15 mouse cellular contexts compared by ENCODE assay signal in the genomic region with DNA sequence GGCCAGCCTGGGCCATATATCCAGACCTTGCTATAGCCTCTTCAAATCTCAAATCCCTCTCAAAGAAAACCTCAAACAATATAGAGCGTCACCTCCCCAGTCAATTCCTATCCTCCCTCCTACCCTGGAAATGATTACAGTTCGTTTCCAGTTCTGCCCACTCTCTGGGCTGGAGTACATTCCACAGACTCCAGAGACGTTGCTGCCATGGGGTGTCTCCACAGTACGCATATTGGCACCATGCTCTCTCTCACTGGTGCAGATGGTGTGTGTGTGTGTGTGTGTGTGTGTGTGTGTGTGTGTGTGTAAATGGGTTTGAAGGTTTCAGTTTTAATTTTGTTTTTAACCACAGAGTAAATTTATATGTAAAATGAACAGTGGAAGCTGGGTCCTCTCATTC. TPM values are rescaled to one million over a fixed set of nuclear protein-coding genes. Genes with fewer than 3 reads are reported as not detected.
DNase-seq lines count a peak whose midpoint lies in the region; ATAC-seq lines count a peak whose summit lies in the region.
"Had no signal": no experiment of that assay in that cellular context is flagged by ENCODE, and none has a peak within 500 bp of the region (broad histone marks: within the 10 kb centered on the region; RNA-seq: fewer than 3 reads in every experiment).

No protein-coding gene starts in this region.

- H3K4me2 ChIP-seq in kidney, embryonic 16.5 days (replicated peaks; ENCODE audit: low read depth, low read length) = no peak overlapping the region
- H3K4me2 ChIP-seq: heart, embryonic 13.5 days; limb, embryonic 15.5 days; stomach, embryonic 15.5 days had no signal

- ATAC-seq in erythroblast, adult 5-6 weeks (replicated peaks; ENCODE audit: low FRiP score, poor library complexity, severe bottlenecking) = no peak
- ATAC-seq in kidney, embryonic 16.5 days (ENCODE audit: low FRiP score, low TSS enrichment) = no peak

- no peaks in the 10 kb centered on the region for H3K36me3 ChIP-seq in kidney, embryonic 16.5 days (ENCODE audit: insufficient read depth, low read length)
- H3K36me3 ChIP-seq: heart, embryonic 13.5 days; limb, embryonic 15.5 days; stomach, embryonic 15.5 days had no signal

- 59% methylated on average over 4 of the region's 4 CpGs for WGBS in kidney, embryonic 16.5 days

- peak; percentile 54 for DNase-seq in heart, adult 11 months
- DNase-seq in heart, postnatal 4 days = no peak
- peak; percentile 36 for DNase-seq in 416B (ENCODE audit: low read depth)
- peak; percentile 12 for DNase-seq in brain, embryonic 18.5 days (ENCODE audit: low read depth, low spot score)
- DNase-seq in layer of hippocampus, postnatal 25 days (ENCODE audit: extremely low spot score in 1 of 2, low spot score in 1 of 2) = peak; percentile 34 to 47
- DNase-seq in embryo, embryonic 10 days (ENCODE audit: low spot score) = no peak
- DNase-seq: cerebellum, adult 9-10 months; kidney, adult 18-20 months had no signal

- no peaks in the 10 kb centered on the region for H3K27me3 ChIP-seq in kidney, embryonic 16.5 days (ENCODE audit: insufficient read depth, low read length)
- H3K27me3 ChIP-seq: heart, embryonic 13.5 days; limb, embryonic 15.5 days; stomach, embryonic 15.5 days had no signal

- no peak overlapping the region for H3K4me3 ChIP-seq in kidney, embryonic 16.5 days (ENCODE audit: low read length)
- H3K4me3 ChIP-seq: heart, embryonic 13.5 days; limb, embryonic 15.5 days; megakaryocyte, embryonic 14.5 days; stomach, embryonic 15.5 days had no signal

- no peak overlapping the region for H3K9ac ChIP-seq in kidney, embryonic 16.5 days (replicated peaks; ENCODE audit: low read length)
- H3K9ac ChIP-seq: heart, embryonic 13.5 days; limb, embryonic 15.5 days; stomach, embryonic 15.5 days had no signal

- no peaks in the 10 kb centered on the region for H3K9me3 ChIP-seq in kidney, embryonic 16.5 days (ENCODE audit: low read length)
- H3K9me3 ChIP-seq: heart, embryonic 13.5 days; limb, embryonic 15.5 days; megakaryocyte, embryonic 14.5 days; stomach, embryonic 15.5 days had no signal

- H3K27ac ChIP-seq in kidney, embryonic 16.5 days (ENCODE audit: low read length) = no peak overlapping the region
- H3K27ac ChIP-seq: heart, embryonic 13.5 days; limb, embryonic 15.5 days; stomach, embryonic 15.5 days had no signal

- no peaks in the 10 kb centered on the region for H3K4me1 ChIP-seq in kidney, embryonic 16.5 days (ENCODE audit: insufficient read depth, low read length)
- H3K4me1 ChIP-seq: heart, embryonic 13.5 days; limb, embryonic 15.5 days; megakaryocyte, embryonic 14.5 days; stomach, embryonic 15.5 days had no signal

RNA-seq across cellular contexts. Expression of a gene that starts 24.1 kb away (rescaled TPM):
- under 1 TPM; 0.09 to 0.19 TPM for total RNA-seq in heart, postnatal 4 days (2021)
- total RNA-seq in layer of hippocampus, postnatal 25 days (2021) = under 1 TPM; 0.09 to 0.20 TPM
- total RNA-seq in erythroblast, adult 5-6 weeks (2015; ENCODE audit: low replicate concordance) = 0.21 and 0.38 TPM in 2 replicates
- 1.4 and 1.5 TPM in 2 replicates for total RNA-seq in erythroblast, adult 5-6 weeks (2017; ENCODE audit: low replicate concordance)
- polyA plus RNA-seq in kidney, embryonic 16.5 days (2015; fragmentation: Nextera tagmentation; extraction: Ambion mirVana) = 0.06 TPM in 2 replicates

RNA-seq across cellular contexts. Expression of a gene that starts 42.8 kb away (rescaled TPM):
- not detected for total RNA-seq in heart, postnatal 4 days (2021)
- not detected for total RNA-seq in layer of hippocampus, postnatal 25 days (2021)
- not detected in 2 replicates for total RNA-seq in erythroblast, adult 5-6 weeks (2015; ENCODE audit: low replicate concordance)
- not detected in 2 replicates for total RNA-seq in erythroblast, adult 5-6 weeks (2017; ENCODE audit: low replicate concordance)
- polyA plus RNA-seq in kidney, embryonic 16.5 days (2015; fragmentation: Nextera tagmentation; extraction: Ambion mirVana) = not detected in 2 replicates
- polyA plus RNA-seq: heart, embryonic 13.5 days; limb, embryonic 15.5 days; neural tube, embryonic 14.5 days; stomach, embryonic 15.5 days had no signal

RNA-seq across cellular contexts. Expression of a gene that starts 42.8 kb away (rescaled TPM):
- total RNA-seq in heart, postnatal 4 days (2021) = 1 to 10 TPM; 1.8 to 2.5 TPM
- 10 to 100 TPM; 13.1 to 13.9 TPM for total RNA-seq in layer of hippocampus, postnatal 25 days (2021)
- total RNA-seq in erythroblast, adult 5-6 weeks (2015; ENCODE audit: low replicate concordance) = 44.6 and 47.6 TPM in 2 replicates
- total RNA-seq in erythroblast, adult 5-6 weeks (2017; ENCODE audit: low replicate concordance) = 46.6 and 54.4 TPM in 2 replicates
- 0.80 and 1.0 TPM in 2 replicates for polyA plus RNA-seq in kidney, embryonic 16.5 days (2015; fragmentation: Nextera tagmentation; extraction: Ambion mirVana)

RNA-seq across cellular contexts. Expression of a gene that starts 48.9 kb away (rescaled TPM):
- under 1 TPM in 1 of 2 experiments, not detected in 1; 0.56 TPM for total RNA-seq in heart, postnatal 4 days (2021)
- total RNA-seq in layer of hippocampus, postnatal 25 days (2021) = 1 to 10 TPM in 1 of 2 experiments, under 1 TPM in 1; 0.79 to 1.5 TPM
- 3.5 and 7.7 TPM in 2 replicates for total RNA-seq in erythroblast, adult 5-6 weeks (2015; ENCODE audit: low replicate concordance)
- 7.4 and 21.2 TPM in 2 replicates for total RNA-seq in erythroblast, adult 5-6 weeks (2017; ENCODE audit: low replicate concordance)
- polyA plus RNA-seq in kidney, embryonic 16.5 days (2015; fragmentation: Nextera tagmentation; extraction: Ambion mirVana) = not detected in 2 replicates
- polyA plus RNA-seq: limb, embryonic 15.5 days; neural tube, embryonic 14.5 days; stomach, embryonic 15.5 days had no signal

Comparison
In these comparisons a context has a peak if more than half of its experiments do, and no peak if none do; other contexts are left out.
1. DNase-seq: peak in heart, adult 11 months (single experiment), 416B (single experiment), brain, embryonic 18.5 days (single experiment) and layer of hippocampus, postnatal 25 days (2 of 2); none in heart, postnatal 4 days (single experiment) and embryo, embryonic 10 days (single experiment).
2. RNA of a gene that starts 42.8 kb away (total RNA-seq): 44.6 to 54.4 TPM in erythroblast, adult 5-6 weeks and 13.1 to 13.9 TPM in layer of hippocampus, postnatal 25 days; 1.8 to 2.5 TPM in heart, postnatal 4 days; every median in the first group is over 4 times any median in the second.